Mouse (Mus musculus) lung, postnatal 10 days (tissue): Measurements from ENCODE around the gene Mup17.
"Not testable (repeated sequence)": the region's sequence is repeated elsewhere in the genome, so short reads cannot be mapped to it uniquely, and the experiment has no call there.

Experiments used
- DNase-seq: peaks from one replicate; pipeline ENCODE4 v3.0.0; 2021

Mup17 gene

DNA sequence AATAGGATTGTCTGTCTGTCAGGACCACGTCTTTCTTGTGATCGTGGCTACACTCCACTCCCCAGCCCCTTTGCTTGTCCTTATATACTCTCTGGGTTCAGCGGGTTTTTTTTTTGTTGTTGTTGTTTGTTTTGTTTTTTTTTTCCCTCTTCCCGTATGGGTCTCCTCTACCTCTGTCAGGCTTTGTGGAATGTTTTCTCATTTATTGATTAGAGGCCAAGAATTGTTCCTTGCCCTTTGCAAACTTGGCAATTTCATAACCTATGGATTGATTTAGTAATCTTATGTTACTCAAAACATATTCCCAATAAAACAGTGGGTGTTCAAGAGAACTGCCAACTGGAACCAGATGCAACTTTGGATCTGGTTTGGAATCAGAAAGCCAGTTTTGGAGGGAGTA is at the start of gene Mup17:
Gene Mup17, minus strand, starts transcription at position 101 of the 400 bp plus-strand sequence.
- not testable (repeated sequence) for DNase-seq

GRCm38 (mm10) chr4:61571561-61571960 is 24.1 kb downstream of the Mup17 start:
- not testable (repeated sequence) for DNase-seq

DNA sequence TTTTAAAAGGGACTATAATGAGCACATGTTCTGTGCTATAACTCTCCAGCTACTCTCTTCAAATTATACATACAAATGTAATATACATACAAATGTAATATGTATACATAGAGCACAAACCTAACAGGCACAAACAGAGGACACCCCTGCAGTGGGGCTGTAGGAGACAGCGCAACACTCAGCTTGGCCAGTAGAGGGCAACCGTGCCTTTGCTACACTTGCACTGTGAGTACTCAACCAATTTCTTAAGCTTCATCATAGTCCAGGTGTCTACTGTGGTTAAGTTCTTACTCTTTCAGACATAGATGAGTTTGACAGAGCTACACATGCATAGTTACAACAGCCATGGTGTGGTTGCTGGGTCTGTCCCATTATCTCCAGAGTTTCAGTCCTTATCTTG is 39.8 kb downstream of the Mup17 start:
- peak; percentile 13 for DNase-seq
